Mouse (Mus musculus) midbrain, embryonic 10.5 days (tissue): ENCODE measurements around the gene H2al1h. TPM values are rescaled to one million over a fixed set of nuclear protein-coding genes. Genes with fewer than 3 reads are reported as not detected.
"Not testable (repeated sequence)": the region's sequence is repeated elsewhere in the genome, so short reads cannot be mapped to it uniquely, and the experiment has no call there.

Source experiments
- DNase-seq: peaks from one replicate; pipeline ENCODE4 v3.0.0-alpha.2; 2017; ENCODE audit warnings: low spot score
- H3K27ac ChIP-seq: fragments of 300-500 bp; sonication (generic); replicated peaks from 2 replicates; pipeline ENCODE4 v1.5.1; 2016; ENCODE audit warnings: mild to moderate bottlenecking
- H3K27me3 ChIP-seq: fragments of 300-500 bp; sonication (generic); 2 replicates; pipeline ENCODE4 v1.6.1; 2016; ENCODE audit warnings: low read depth, mild to moderate bottlenecking; ENCODE audit not compliant: poor library complexity, severe bottlenecking
- H3K36me3 ChIP-seq: fragments of 300-500 bp; sonication (generic); 2 replicates; pipeline ENCODE4 v1.6.1; 2016; ENCODE audit warnings: mild to moderate bottlenecking, moderate library complexity
- H3K4me1 ChIP-seq: fragments of 300-500 bp; sonication (generic); 2 replicates; pipeline ENCODE4 v1.6.1; 2016
- H3K4me3 ChIP-seq: fragments of 300-500 bp; sonication (generic); 2 replicates; pipeline ENCODE4 v1.5.1; 2016; ENCODE audit warnings: mild to moderate bottlenecking, moderate library complexity
- H3K9me3 ChIP-seq: fragments of 300-500 bp; sonication (generic); replicated peaks from 2 replicates; pipeline ENCODE4 v1.6.1; 2016; ENCODE audit warnings: mild to moderate bottlenecking
- WGBS: fragments of 180-500 bp; shearing (Covaris S2); methylation state at CpG from one replicate; pipeline ENCODE4 v1.1.7; 2016; 5-methylcytosine and 5-hydroxymethylcytosine counted together
- polyA plus RNA-seq: library from polyadenylated mRNA; unstranded; fragments of >200 nt; fragmentation: Nextera tagmentation; extraction: Ambion mirVana; gene quantifications from 2 replicates; pipeline ENCODE4 v1.2.1, GENCODE M21; 2016

Gene H2al1h
- polyA plus RNA-seq = not detected in 2 replicates

GRCm38 (mm10) chrX:11321192-11321591, at the start of gene H2al1h:
H2al1h (plus strand) TSS chrX:11321492.
- not testable (repeated sequence) for H3K4me3 ChIP-seq, H3K9me3 ChIP-seq, H3K4me1 ChIP-seq, H3K27ac ChIP-seq, DNase-seq, H3K36me3 ChIP-seq, H3K27me3 ChIP-seq
- no CpG with 5 or more reads among the region's 6 CpGs for WGBS

GRCm38 (mm10) chrX:11273190-11273589, 48.1 kb upstream of the H2al1h start:
- WGBS = 88% methylated on average over 3 of the region's 3 CpGs
- H3K27me3 ChIP-seq = peaks cover 94% of the 10 kb centered on the region
- no peaks in the 10 kb centered on the region for H3K4me1 ChIP-seq

GRCm38 (mm10) chrX:11277083-11277482, 44.2 kb upstream of the H2al1h start:
- no peak for DNase-seq
- Histone ChIP-seq H3K36me3 (no peaks in the 10 kb centered on the region), H3K4me3 (no peak overlapping the region), H3K9me3 (no peaks in the 10 kb centered on the region), H3K27ac (no peak overlapping the region), H3K27me3 (peaks cover 75% of the 10 kb centered on the region), H3K4me1 (no peaks in the 10 kb centered on the region)
- 86% methylated on average over 6 of the region's 6 CpGs for WGBS

More at GRCm38 (mm10) chrX:11273190-11273589, 48.1 kb upstream of the H2al1h start:
- no peaks in the 10 kb centered on the region for H3K36me3 ChIP-seq
- H3K9me3 ChIP-seq = no peaks in the 10 kb centered on the region
- DNase-seq = no peak
- no peak overlapping the region for H3K27ac ChIP-seq
- H3K4me3 ChIP-seq = no peak overlapping the region

GRCm38 (mm10) chrX:11280741-11281140, 40.6 kb upstream of the H2al1h start:
- DNase-seq = no peak
- Histone ChIP-seq H3K27ac (no peak overlapping the region), H3K36me3 (no peaks in the 10 kb centered on the region), H3K4me3 (no peak overlapping the region), H3K27me3 (peaks cover 50% of the 10 kb centered on the region), H3K4me1 (no peaks in the 10 kb centered on the region), H3K9me3 (peaks cover 5% of the 10 kb centered on the region; the same call in 1 of the 2 replicates)
- 77% methylated on average over 2 of the region's 2 CpGs for whole genome bisulfite sequencing

- DNase-seq = no peak
- Histone ChIP-seq H3K27ac (no peak overlapping the region), H3K27me3 (peaks cover 65% of the 10 kb centered on the region), H3K36me3 (no peaks in the 10 kb centered on the region), H3K9me3 (no peaks in the 10 kb centered on the region), H3K4me1 (no peaks in the 10 kb centered on the region), H3K4me3 (no peak overlapping the region)
- 87% methylated on average over 14 of the region's 14 CpGs for WGBS
These were observed 32.9 kb upstream of the H2al1h start for GRCm38 (mm10) chrX:11288306-11288882.

GRCm38 (mm10) chrX:11289244-11289643, 32.0 kb upstream of the H2al1h start:
- Histone ChIP-seq H3K27ac (no peak overlapping the region), H3K4me1 (no peaks in the 10 kb centered on the region), H3K36me3 (no peaks in the 10 kb centered on the region), H3K4me3 (no peak overlapping the region), H3K9me3 (no peaks in the 10 kb centered on the region), H3K27me3 (peaks cover 72% of the 10 kb centered on the region)
- DNase-seq = no peak
- 52% methylated on average over 4 of the region's 4 CpGs for WGBS

GRCm38 (mm10) chrX:11298957-11299356, 22.3 kb upstream of the H2al1h start, which contains the start of gene H2al1a:
H2al1a (plus strand) TSS chrX:11299257.
- H3K9me3 ChIP-seq, H3K36me3 ChIP-seq, DNase-seq, H3K4me3 ChIP-seq, H3K4me1 ChIP-seq, H3K27ac ChIP-seq: not testable (repeated sequence)
- peaks cover 24% of the 10 kb centered on the region for H3K27me3 ChIP-seq
- no CpG with 5 or more reads among the region's 3 CpGs for WGBS

- not testable (repeated sequence) for H3K4me3 ChIP-seq, DNase-seq, H3K9me3 ChIP-seq, H3K4me1 ChIP-seq, H3K36me3 ChIP-seq, H3K27me3 ChIP-seq, H3K27ac ChIP-seq
- 90% methylated on average over 1 of the region's 3 CpGs for WGBS
These were observed 19.2 kb upstream of the H2al1h start, which contains the start of gene H2al1b for GRCm38 (mm10) chrX:11302132-11302531. H2al1b (plus strand) TSS chrX:11302432.

GRCm38 (mm10) chrX:11305355-11305754, 15.9 kb upstream of the H2al1h start, which contains the start of gene H2al1c:
H2al1c (plus strand) TSS chrX:11305655.
- H3K4me3 ChIP-seq, H3K27ac ChIP-seq, H3K9me3 ChIP-seq, H3K36me3 ChIP-seq, H3K27me3 ChIP-seq, H3K4me1 ChIP-seq, DNase-seq: not testable (repeated sequence)
- 87% methylated on average over 3 of the region's 6 CpGs for WGBS

GRCm38 (mm10) chrX:11308524-11308923, 12.8 kb upstream of the H2al1h start, which contains the start of gene H2al1d:
H2al1d (plus strand) TSS chrX:11308824.
- H3K36me3 ChIP-seq, DNase-seq, H3K27me3 ChIP-seq, H3K27ac ChIP-seq, H3K9me3 ChIP-seq, H3K4me3 ChIP-seq, H3K4me1 ChIP-seq: not testable (repeated sequence)
- WGBS = no CpG with 5 or more reads among the region's 6 CpGs

- not testable (repeated sequence) for DNase-seq, H3K36me3 ChIP-seq, H3K9me3 ChIP-seq, H3K27me3 ChIP-seq, H3K27ac ChIP-seq, H3K4me3 ChIP-seq, H3K4me1 ChIP-seq
- WGBS = no CpG with 5 or more reads among the region's 3 CpGs
These were observed 9.7 kb upstream of the H2al1h start, which contains the start of gene H2al1e for GRCm38 (mm10) chrX:11311634-11312033. H2al1e (plus strand) TSS chrX:11311934.

- not testable (repeated sequence) for H3K27me3 ChIP-seq, H3K4me1 ChIP-seq, H3K36me3 ChIP-seq, H3K27ac ChIP-seq, H3K4me3 ChIP-seq, H3K9me3 ChIP-seq, DNase-seq
- WGBS = no CpG with 5 or more reads among the region's 6 CpGs
These were observed 6.4 kb upstream of the H2al1h start, which contains the start of gene H2al1f for GRCm38 (mm10) chrX:11314858-11315257. H2al1f (plus strand) TSS chrX:11315158.

- H3K36me3 ChIP-seq, H3K9me3 ChIP-seq, H3K4me3 ChIP-seq, H3K27me3 ChIP-seq, DNase-seq, H3K4me1 ChIP-seq, H3K27ac ChIP-seq: not testable (repeated sequence)
- WGBS = no CpG with 5 or more reads among the region's 3 CpGs
These were observed 3.3 kb upstream of the H2al1h start, which contains the start of gene H2al1g for GRCm38 (mm10) chrX:11317956-11318355. H2al1g (plus strand) TSS chrX:11318256.
